Mouse (Mus musculus): ENCODE results near the gene Map10.

DNA sequence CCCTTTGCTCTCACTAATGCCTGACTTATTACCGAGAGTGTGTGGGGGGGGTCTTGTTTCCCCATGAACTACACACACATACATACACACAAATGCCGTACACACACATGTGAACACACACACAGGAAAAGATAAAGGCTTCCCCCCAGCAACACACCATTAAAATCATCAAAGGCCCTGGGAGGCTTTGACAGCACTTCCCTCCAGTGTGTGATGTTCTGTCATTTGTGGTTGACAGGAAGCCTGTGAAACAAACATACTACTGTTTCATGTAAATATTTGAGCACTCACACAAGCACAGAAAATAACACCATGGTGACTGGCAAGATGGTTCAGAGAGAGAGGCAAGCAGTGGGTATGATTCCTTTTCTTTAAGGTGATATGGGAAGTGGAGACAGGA lies 2.4 kb upstream of the Map10 start:
- TF ChIP-seq CTCF (IDR thresholded peaks at IDR 0.05; ENCODE audit: low read depth) (no peak), EP300 (optimal IDR thresholded peaks at IDR 0.05) (no peak)
